Mouse (Mus musculus): Measurements from ENCODE around the gene Borcs6. TPM values are rescaled to one million over a fixed set of nuclear protein-coding genes. Genes with fewer than 3 reads are reported as not detected.

The Borcs6 gene
- polyA plus RNA-seq, 1 experiment from 2014 or later: 9.8 TPM

- Histone ChIP-seq H3K36me3 (ENCODE audit: control insufficient read depth, insufficient read depth, low read length) (no peaks in the 10 kb centered on the region; the same call in 1 of the 2 replicates), H3K9ac (ENCODE audit: low read length) (peak within 1 kb of the TSS; percentile 54), H3K4me3 (ENCODE audit: low read depth, low read length) (peak within 1 kb of the TSS; percentile 43), H3K27me3 (ENCODE audit: control insufficient read depth, insufficient read depth, low read length) (0 out of 2 replicates have a peak, but pooled peaks cover 2% of the 10 kb centered on the region), H3K27ac (ENCODE audit: low read depth, low read length) (no peak within 1 kb of the TSS), H3K4me2 (peak within 1 kb of the TSS; percentile 92), H3K4me1 (ENCODE audit: control insufficient read depth, insufficient read depth, low read length) (peaks cover 48% of the 10 kb centered on the region), H3K9me3 (ENCODE audit: control insufficient read depth, low read length) (no peaks in the 10 kb centered on the region)
- under 1% methylated on average over 37 of the region's 37 CpGs for WGBS
- ATAC-seq (ENCODE audit: low FRiP score) (peak; percentile 93), DNase-seq (ENCODE audit: low spot score, missing footprints) (peak; percentile 99)
These were observed 35.3 kb downstream of the Borcs6 start, which contains the start of gene Per1 for GRCm38 (mm10) chr11:69094697-69095429. Gene Per1, plus strand, starts transcription at chr11:69095217.

DNA sequence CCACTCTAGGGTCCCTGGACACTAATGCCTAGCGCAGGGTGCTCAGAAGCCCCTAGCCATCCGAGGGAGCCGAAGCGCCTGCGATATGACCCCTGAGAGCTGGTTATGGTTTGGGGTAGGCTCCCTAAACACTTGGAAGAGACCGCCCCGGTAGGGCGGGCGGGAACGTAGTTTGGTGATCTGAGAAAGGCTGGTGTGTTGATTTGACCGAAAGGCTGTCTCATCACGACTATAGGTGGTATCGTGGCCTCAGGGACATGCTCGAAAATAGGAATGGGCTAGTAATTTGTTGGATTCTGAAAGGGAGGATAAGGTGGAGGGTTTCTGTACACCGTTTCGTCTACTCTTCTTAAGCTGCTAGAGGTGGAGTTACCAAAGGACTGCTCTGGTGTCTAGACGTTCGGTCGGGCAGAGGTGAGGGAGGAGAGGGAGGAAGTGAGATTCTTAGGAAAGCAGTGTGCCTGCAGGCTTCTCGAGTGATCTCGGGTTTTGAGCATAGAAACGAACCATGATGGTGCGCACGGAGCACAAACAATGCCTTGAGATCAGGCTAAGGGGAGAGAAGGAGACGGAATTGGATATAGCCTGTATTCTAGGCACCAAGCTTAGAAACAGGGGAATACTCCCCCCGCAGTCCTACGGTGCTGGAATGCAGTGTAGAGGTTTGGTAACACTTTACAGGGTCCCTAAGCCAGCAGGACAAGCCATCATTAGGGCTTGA lies 36.2 kb downstream of the Borcs6 start:
- 3% methylated on average over 27 of the region's 27 CpGs for WGBS
- ATAC-seq (ENCODE audit: low FRiP score): no peak

DNA sequence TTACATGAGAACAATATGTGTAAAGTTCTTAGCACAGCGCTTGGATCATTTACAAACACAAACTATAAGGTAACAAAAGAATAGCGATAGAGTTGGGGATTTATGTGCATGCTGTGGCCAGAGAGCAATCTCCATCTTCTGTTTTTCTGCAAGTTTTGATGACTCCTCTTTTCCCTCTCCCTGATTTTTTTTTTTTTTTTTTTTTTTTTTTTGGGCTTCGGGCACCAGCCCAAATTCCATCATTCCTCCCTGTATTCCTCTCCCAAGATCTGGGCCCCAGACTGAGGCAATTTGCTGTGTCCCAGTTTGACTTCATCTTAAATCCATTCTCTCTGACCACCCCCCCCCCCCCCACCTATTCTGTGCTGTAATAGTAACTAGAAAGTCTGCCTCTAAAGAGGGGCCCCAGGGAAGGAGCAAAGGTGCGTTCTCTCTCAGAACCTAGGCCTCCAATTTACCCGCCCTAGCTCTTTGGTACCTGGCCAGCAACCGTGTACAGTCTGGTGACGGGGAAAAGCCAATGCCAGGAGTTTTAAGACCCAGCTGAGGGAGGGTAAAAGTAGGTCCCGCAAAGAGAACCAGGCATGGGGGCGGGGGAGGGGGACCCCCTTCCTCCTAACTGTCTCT lies 37.0 kb downstream of the Borcs6 start:
- H3K4me2 ChIP-seq: peak overlapping the region; percentile 92
- H3K36me3 ChIP-seq (ENCODE audit: control insufficient read depth, insufficient read depth, low read length): no peaks in the 10 kb centered on the region
- 17% methylated on average over 9 of the region's 9 CpGs for WGBS
- peak overlapping the region; percentile 22 for H3K4me3 ChIP-seq (ENCODE audit: low read depth, low read length)
- 0 out of 2 replicates have a peak, but pooled peaks cover 2% of the 10 kb centered on the region for H3K27me3 ChIP-seq (ENCODE audit: control insufficient read depth, insufficient read depth, low read length)
- H3K27ac ChIP-seq (ENCODE audit: low read depth, low read length): no peak overlapping the region; the same call in 1 of the 2 replicates
- peaks cover 50% of the 10 kb centered on the region for H3K4me1 ChIP-seq (ENCODE audit: control insufficient read depth, insufficient read depth, low read length)
- peak overlapping the region; percentile 52 for H3K9ac ChIP-seq (ENCODE audit: low read length)
- no peak for ATAC-seq (ENCODE audit: low FRiP score)
- peak; percentile 90 for DNase-seq (ENCODE audit: low spot score, missing footprints)
- no peaks in the 10 kb centered on the region for H3K9me3 ChIP-seq (ENCODE audit: control insufficient read depth, low read length)

More for the DNA sequence above, 36.2 kb downstream of the Borcs6 start:
- Histone ChIP-seq H3K4me1 (ENCODE audit: control insufficient read depth, insufficient read depth, low read length) (peaks cover 50% of the 10 kb centered on the region), H3K9me3 (ENCODE audit: control insufficient read depth, low read length) (no peaks in the 10 kb centered on the region), H3K36me3 (ENCODE audit: control insufficient read depth, insufficient read depth, low read length) (no peaks in the 10 kb centered on the region), H3K4me3 (ENCODE audit: low read depth, low read length) (peak overlapping the region; percentile 43), H3K27me3 (ENCODE audit: control insufficient read depth, insufficient read depth, low read length) (0 out of 2 replicates have a peak, but pooled peaks cover 2% of the 10 kb centered on the region), H3K9ac (ENCODE audit: low read length) (peak overlapping the region; percentile 54), H3K27ac (ENCODE audit: low read depth, low read length) (no peak overlapping the region), H3K4me2 (peak overlapping the region; percentile 92)
- DNase-seq (ENCODE audit: low spot score, missing footprints): peak; percentile 91

GRCm38 (mm10) chr11:69096987-69097900 lies 37.7 kb downstream of the Borcs6 start:
- WGBS: 2% methylated on average over 29 of the region's 29 CpGs
- DNase-seq (ENCODE audit: low spot score, missing footprints): peak; percentile 94
- ATAC-seq (ENCODE audit: low FRiP score): peak; percentile 13; the same call in 1 of the 2 replicates
- H3K9ac ChIP-seq (ENCODE audit: low read length): peak overlapping the region; percentile 52
- H3K9me3 ChIP-seq (ENCODE audit: control insufficient read depth, low read length): no peaks in the 10 kb centered on the region
- H3K4me1 ChIP-seq (ENCODE audit: control insufficient read depth, insufficient read depth, low read length): peaks cover 50% of the 10 kb centered on the region
- H3K27ac ChIP-seq (ENCODE audit: low read depth, low read length): peak overlapping the region; percentile 45; the same call in 1 of the 2 replicates
- 0 out of 2 replicates have a peak, but pooled peaks cover 2% of the 10 kb centered on the region for H3K27me3 ChIP-seq (ENCODE audit: control insufficient read depth, insufficient read depth, low read length)
- H3K4me2 ChIP-seq: peak overlapping the region; percentile 92
- H3K36me3 ChIP-seq (ENCODE audit: control insufficient read depth, insufficient read depth, low read length): no peaks in the 10 kb centered on the region
- peak overlapping the region; percentile 22 for H3K4me3 ChIP-seq (ENCODE audit: low read depth, low read length)

DNA sequence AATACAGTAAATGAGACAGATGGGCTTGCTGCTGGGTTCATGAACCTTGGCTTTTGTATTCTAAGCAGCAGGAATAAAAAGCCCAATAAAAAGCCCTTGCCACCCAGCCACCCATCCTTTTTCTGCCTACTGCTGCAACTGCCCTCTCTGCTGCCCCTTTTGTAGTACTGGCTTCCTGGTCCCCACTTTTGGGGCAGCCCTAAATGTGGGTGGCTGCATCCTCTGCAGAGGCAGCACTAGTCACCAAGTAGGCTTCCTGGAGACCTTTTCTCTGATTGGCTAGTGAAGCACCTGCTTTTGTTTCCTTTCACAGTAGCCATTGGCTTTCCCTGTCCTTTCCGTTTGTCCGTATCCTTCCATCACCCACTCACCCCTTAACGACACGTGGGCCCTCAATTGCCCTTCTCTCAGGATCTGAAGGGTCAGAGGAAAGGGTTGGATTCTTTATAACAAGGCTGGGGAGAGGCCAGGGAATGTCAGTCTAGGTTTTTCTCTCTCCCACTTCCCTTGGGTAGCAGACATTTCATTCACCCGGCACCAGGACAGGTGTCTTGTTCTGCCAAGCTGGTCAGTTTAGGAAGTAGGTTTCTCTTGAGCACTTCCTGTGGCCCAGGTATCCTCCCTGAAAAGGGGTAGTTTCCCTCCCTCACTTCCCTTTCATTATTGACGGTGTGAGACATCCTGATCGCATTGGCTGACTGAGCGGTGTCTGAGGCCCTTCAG lies 38.7 kb downstream of the Borcs6 start:
- WGBS: 27% methylated on average over 8 of the region's 8 CpGs
- no peak for ATAC-seq (ENCODE audit: low FRiP score)
- no peaks in the 10 kb centered on the region for H3K36me3 ChIP-seq (ENCODE audit: control insufficient read depth, insufficient read depth, low read length)
- no peak overlapping the region; the same call in 1 of the 2 replicates for H3K9ac ChIP-seq (ENCODE audit: low read length)
- H3K4me3 ChIP-seq (ENCODE audit: low read depth, low read length): peak overlapping the region; percentile 50
- H3K27ac ChIP-seq (ENCODE audit: low read depth, low read length): no peak overlapping the region
- no peak for DNase-seq (ENCODE audit: low spot score, missing footprints)
- H3K4me2 ChIP-seq: peak overlapping the region; percentile 95
- H3K27me3 ChIP-seq (ENCODE audit: control insufficient read depth, insufficient read depth, low read length): 0 out of 2 replicates have a peak, but pooled peaks cover 2% of the 10 kb centered on the region
- no peaks in the 10 kb centered on the region for H3K9me3 ChIP-seq (ENCODE audit: control insufficient read depth, low read length)
- peaks cover 50% of the 10 kb centered on the region for H3K4me1 ChIP-seq (ENCODE audit: control insufficient read depth, insufficient read depth, low read length)

DNA sequence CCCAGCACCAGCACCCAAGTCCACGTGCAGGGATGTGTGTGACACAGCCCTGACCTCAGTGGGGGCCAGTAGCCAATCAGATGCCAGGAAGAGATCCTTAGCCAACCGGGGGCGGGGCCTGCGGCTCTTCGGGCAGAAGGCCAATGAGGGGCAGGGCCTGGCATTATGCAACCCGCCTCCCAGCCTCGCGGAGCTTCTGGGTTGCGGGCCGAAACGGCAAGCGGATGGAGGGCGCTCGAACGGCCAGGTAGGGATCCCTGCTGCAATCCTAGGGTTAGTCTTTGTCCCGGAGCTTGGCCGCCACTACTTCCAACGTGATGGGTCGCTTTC lies 39.2 kb downstream of the Borcs6 start:
- Histone ChIP-seq H3K27ac (ENCODE audit: low read depth, low read length) (0 out of 2 replicates have a peak overlapping the region, but pooled peaks have one; percentile 3), H3K4me3 (ENCODE audit: low read depth, low read length) (peak overlapping the region; percentile 50), H3K36me3 (ENCODE audit: control insufficient read depth, insufficient read depth, low read length) (no peaks in the 10 kb centered on the region; the same call in 1 of the 2 replicates), H3K9me3 (ENCODE audit: control insufficient read depth, low read length) (no peaks in the 10 kb centered on the region), H3K4me1 (ENCODE audit: control insufficient read depth, insufficient read depth, low read length) (peaks cover 50% of the 10 kb centered on the region), H3K27me3 (ENCODE audit: control insufficient read depth, insufficient read depth, low read length) (0 out of 2 replicates have a peak, but pooled peaks cover 2% of the 10 kb centered on the region), H3K4me2 (peak overlapping the region; percentile 95), H3K9ac (ENCODE audit: low read length) (peak overlapping the region; percentile 69)
- ATAC-seq (ENCODE audit: low FRiP score) (peak; percentile 66), DNase-seq (ENCODE audit: low spot score, missing footprints) (peak; percentile 97)
- under 1% methylated on average over 19 of the region's 19 CpGs for WGBS

- Histone ChIP-seq H3K27me3 (ENCODE audit: control insufficient read depth, insufficient read depth, low read length) (0 out of 2 replicates have a peak, but pooled peaks cover 2% of the 10 kb centered on the region), H3K4me1 (ENCODE audit: control insufficient read depth, insufficient read depth, low read length) (peaks cover 48% of the 10 kb centered on the region), H3K36me3 (ENCODE audit: control insufficient read depth, insufficient read depth, low read length) (peaks cover 3% of the 10 kb centered on the region; the same call in 1 of the 2 replicates), H3K4me2 (peak overlapping the region; percentile 95), H3K9ac (ENCODE audit: low read length) (peak overlapping the region; percentile 69), H3K4me3 (ENCODE audit: low read depth, low read length) (peak overlapping the region; percentile 50), H3K27ac (ENCODE audit: low read depth, low read length) (0 out of 2 replicates have a peak overlapping the region, but pooled peaks have one; percentile 11), H3K9me3 (ENCODE audit: control insufficient read depth, low read length) (no peaks in the 10 kb centered on the region)
- ATAC-seq (ENCODE audit: low FRiP score) (no peak), DNase-seq (ENCODE audit: low spot score, missing footprints) (no peak)
- under 1% methylated on average over 22 of the region's 22 CpGs for WGBS
These were observed 39.8 kb downstream of the Borcs6 start for GRCm38 (mm10) chr11:69099177-69099914.

Data from midbrain, embryonic 11.5 days (tissue).